Mouse (Mus musculus) heart, adult 18-20 months (tissue): ENCODE measurements around the gene Klf3. TPM values are rescaled to one million over a fixed set of nuclear protein-coding genes. Genes with fewer than 3 reads are reported as not detected.
A peak's percentile ranks its signal among the peaks of the same experiment; 100 is the strongest.

Source experiments
- DNase-seq, 2 experiments: peaks; one replicate each; pipeline ENCODE4 v3.0.0; 2021 to 2022; ENCODE audit warnings: mixed read lengths in 1 of 2
- long read RNA-seq, 2 experiments: library from polyadenylated mRNA; stranded (forward); transcript quantifications; one replicate each; pipeline ENCODE4 v2.0.0; 2021
- total RNA-seq, 2 experiments: library from RNA; stranded (reverse); gene quantifications; 2 replicates each; pipeline ENCODE4 v1.2.3; 2021

Gene Klf3
- total RNA-seq, result 10 to 100 TPM; 36.9 to 49.1 TPM
- long read RNA-seq, experiment 1, full-length matches to known transcripts, result 6 of 16 reads
- long read RNA-seq, experiment 1, partial matches to known transcripts, result 1 of 16 reads
- long read RNA-seq, experiment 1, other reads (novel, unspliced or antisense), result 9 of 16 reads
- long read RNA-seq, experiment 2, full-length matches to known transcripts, result 2 of 5 reads
- long read RNA-seq, experiment 2, partial matches to known transcripts, result 1 of 5 reads
- long read RNA-seq, experiment 2, other reads (novel, unspliced or antisense), result 2 of 5 reads

GRCm38 (mm10) chr5:64802795-64803719, at the start of gene Klf3:
Gene Klf3, plus strand, starts transcription at chr5:64803388.
- peak; percentile 92 to 98 for DNase-seq

GRCm38 (mm10) chr5:64762295-64762694, 40.9 kb upstream of the Klf3 start:
- DNase-seq, result no peak

GRCm38 (mm10) chr5:64764452-64764851, 38.7 kb upstream of the Klf3 start:
- DNase-seq, result no peak

GRCm38 (mm10) chr5:64765765-64766164, 37.4 kb upstream of the Klf3 start:
- no peak for DNase-seq

- no peak for DNase-seq
Observed at GRCm38 (mm10) chr5:64766626-64767025, 36.6 kb upstream of the Klf3 start.

GRCm38 (mm10) chr5:64771619-64772018, 31.6 kb upstream of the Klf3 start:
- no peak for DNase-seq

- DNase-seq, result no peak
Observed at GRCm38 (mm10) chr5:64778211-64778610, 25.0 kb upstream of the Klf3 start.

GRCm38 (mm10) chr5:64779285-64779684, 23.9 kb upstream of the Klf3 start:
- no peak for DNase-seq

- peak in 1 of 2 experiments; percentile 37 for DNase-seq
Observed at GRCm38 (mm10) chr5:64780778-64781177, 22.4 kb upstream of the Klf3 start.

- no peak for DNase-seq
Observed at GRCm38 (mm10) chr5:64788175-64788574, 15.0 kb upstream of the Klf3 start.

- DNase-seq, result no peak
Observed at GRCm38 (mm10) chr5:64798209-64798608, 5.0 kb upstream of the Klf3 start.

GRCm38 (mm10) chr5:64801545-64801944, 1.6 kb upstream of the Klf3 start:
- DNase-seq, result no peak

- DNase-seq, result no peak
Observed at GRCm38 (mm10) chr5:64802143-64802542, 1.0 kb upstream of the Klf3 start.

- peak; percentile 49 to 77 for DNase-seq
Observed at GRCm38 (mm10) chr5:64803720-64804462, 703 bp downstream of the Klf3 start.

GRCm38 (mm10) chr5:64805131-64805872, 2.1 kb downstream of the Klf3 start:
- peak in 1 of 2 experiments; percentile 39 for DNase-seq

- peak; percentile 85 to 92 for DNase-seq
Observed at GRCm38 (mm10) chr5:64805873-64806505, 2.8 kb downstream of the Klf3 start.

- no peak for DNase-seq
Observed at GRCm38 (mm10) chr5:64806600-64806999, 3.4 kb downstream of the Klf3 start.

- no peak for DNase-seq
Observed at GRCm38 (mm10) chr5:64807159-64807558, 4.0 kb downstream of the Klf3 start.

GRCm38 (mm10) chr5:64807603-64808002, 4.4 kb downstream of the Klf3 start:
- DNase-seq, result no peak

GRCm38 (mm10) chr5:64808106-64809010, 5.2 kb downstream of the Klf3 start:
- DNase-seq, result peak; percentile 71 to 76
